Mouse (Mus musculus) embryonic fibroblast, embryonic 13.5 days (primary cell): ENCODE results near the gene Sema5a. TPM values are rescaled to one million over a fixed set of nuclear protein-coding genes. Genes with fewer than 3 reads are reported as not detected.
A peak's percentile ranks its signal among the peaks of the same experiment; 100 is the strongest.
"Not testable (repeated sequence)": the region's sequence is repeated elsewhere in the genome, so short reads cannot be mapped to it uniquely, and the experiment has no call there.

Source experiments
- H3K27ac ChIP-seq: 2 replicates; pipeline ENCODE4 v1.5.1; 2012; ENCODE audit warnings: low read length, control low read depth, inconsistent platforms; ENCODE audit not compliant: insufficient read depth
- H3K4me1 ChIP-seq: 2 replicates; pipeline ENCODE4 v1.6.1; 2011; ENCODE audit warnings: low read length; ENCODE audit not compliant: control insufficient read depth, insufficient read depth
- H3K4me3 ChIP-seq: 2 replicates; pipeline ENCODE4 v1.5.1; 2011; ENCODE audit warnings: mild to moderate bottlenecking, control low read depth, low read length; ENCODE audit not compliant: insufficient read depth
- CTCF ChIP-seq: IDR thresholded peaks from 2 replicates; pipeline ENCODE4 v1.5.1; 2011; ENCODE audit warnings: mild to moderate bottlenecking, control low read depth, low read length, moderate library complexity, borderline replicate concordance; ENCODE audit not compliant: insufficient read depth
- POLR2A ChIP-seq: IDR thresholded peaks from 2 replicates; pipeline ENCODE4 v1.6.1; 2011; ENCODE audit warnings: low read depth, mild to moderate bottlenecking, control low read depth, low read length, moderate library complexity
- polyA plus RNA-seq: library from polyadenylated mRNA; stranded (reverse); fragments of >200 nt; gene quantifications from 2 replicates; pipeline ENCODE4 v1.2.4, GENCODE M21; 2011; ENCODE audit warnings: low read depth; ENCODE audit not compliant: missing spikeins, insufficient read length

The Sema5a gene
- polyA plus RNA-seq, 1 experiment, result 32.5 TPM

DNA sequence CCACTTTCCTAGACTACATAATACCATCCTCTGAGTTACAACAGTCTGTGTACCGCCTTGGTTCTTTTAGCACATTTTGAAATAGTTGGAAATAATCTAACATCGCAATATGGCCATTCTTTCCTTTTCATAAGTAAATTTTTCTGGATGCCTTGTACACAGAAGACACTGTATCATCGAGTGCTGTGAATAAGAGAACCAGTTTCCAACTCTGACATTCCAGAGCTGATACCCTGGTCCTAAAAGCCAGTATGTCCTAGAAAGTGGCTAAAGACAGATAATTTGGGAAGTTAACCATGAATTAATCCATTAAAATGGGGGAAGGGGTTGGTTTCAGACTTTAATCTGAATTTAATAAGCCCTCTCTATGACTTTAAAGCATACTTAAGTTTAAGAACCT is 12.4 kb upstream of the Sema5a start:
- Histone ChIP-seq H3K4me3 (no peak overlapping the region), H3K27ac (peak overlapping the region; percentile 34; the same call in 1 of the 2 replicates), H3K4me1 (peaks cover 3% of the 10 kb centered on the region; the same call in 1 of the 2 replicates)
- TF ChIP-seq POLR2A, result no peak
- TF ChIP-seq CTCF, result no peak

GRCm38 (mm10) chr15:32232666-32233141 is 11.9 kb upstream of the Sema5a start:
- H3K4me3 ChIP-seq, H3K4me1 ChIP-seq, H3K27ac ChIP-seq: not testable (repeated sequence)

DNA sequence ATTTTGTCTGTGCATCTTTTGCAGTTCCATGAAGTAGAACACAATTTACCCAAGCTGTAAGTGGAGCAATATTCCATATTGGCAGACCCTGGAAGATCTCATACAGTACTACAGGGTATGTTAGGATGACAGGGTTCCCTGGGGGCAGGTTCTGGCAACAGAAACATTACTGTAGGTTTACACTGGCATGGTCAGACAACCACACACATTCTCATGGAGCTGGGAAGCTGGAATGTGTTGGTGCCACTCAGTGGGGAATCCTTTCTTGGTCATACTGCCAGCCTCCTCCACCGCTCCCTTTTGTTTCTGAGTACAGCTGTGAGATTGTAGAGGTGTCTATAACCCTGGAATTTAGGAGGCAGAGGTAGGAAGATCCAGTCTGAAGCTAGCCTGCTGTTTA is 11.2 kb upstream of the Sema5a start:
- peaks cover 3% of the 10 kb centered on the region; the same call in 1 of the 2 replicates for H3K4me1 ChIP-seq
- TF ChIP-seq POLR2A, result no peak
- TF ChIP-seq CTCF, result no peak
- H3K27ac ChIP-seq, result no peak overlapping the region
- H3K4me3 ChIP-seq, result no peak overlapping the region

DNA sequence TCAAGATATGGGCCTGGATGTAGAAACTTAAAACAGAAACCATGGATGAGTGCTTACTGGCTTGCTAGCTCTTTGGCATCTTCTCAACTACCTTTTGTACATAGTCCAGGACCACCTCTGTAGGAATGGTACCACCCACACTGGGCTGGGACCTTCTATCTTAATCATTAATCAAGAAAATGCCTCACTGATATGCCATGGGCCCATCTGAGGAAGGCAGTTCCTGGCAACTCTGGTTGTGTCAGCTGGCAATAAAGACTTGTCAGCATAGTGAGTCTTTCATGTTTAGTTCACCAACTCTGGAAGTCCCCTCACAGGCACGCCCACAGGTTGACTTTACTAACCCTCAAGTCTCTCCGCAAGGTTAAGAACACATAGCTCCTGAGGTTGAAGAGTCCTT is 5.5 kb upstream of the Sema5a start:
- H3K4me1 ChIP-seq, result peaks cover 8% of the 10 kb centered on the region
- H3K4me3 ChIP-seq, result no peak overlapping the region
- TF ChIP-seq POLR2A, result no peak
- TF ChIP-seq CTCF, result no peak

GRCm38 (mm10) chr15:32240159-32240558 is 4.5 kb upstream of the Sema5a start:
- H3K27ac ChIP-seq, result no peak overlapping the region
- H3K4me3 ChIP-seq, result no peak overlapping the region
- peaks cover 8% of the 10 kb centered on the region for H3K4me1 ChIP-seq
- TF ChIP-seq CTCF (no peak), POLR2A (no peak)

More for the DNA sequence above, 5.5 kb upstream of the Sema5a start:
- H3K27ac ChIP-seq, result no peak overlapping the region

GRCm38 (mm10) chr15:32241666-32242065 is 2.9 kb upstream of the Sema5a start:
- no peak for TF ChIP-seq CTCF
- TF ChIP-seq POLR2A, result no peak
- H3K4me1 ChIP-seq, result peaks cover 8% of the 10 kb centered on the region
- peak overlapping the region; percentile 95 for H3K27ac ChIP-seq
- no peak overlapping the region for H3K4me3 ChIP-seq

DNA sequence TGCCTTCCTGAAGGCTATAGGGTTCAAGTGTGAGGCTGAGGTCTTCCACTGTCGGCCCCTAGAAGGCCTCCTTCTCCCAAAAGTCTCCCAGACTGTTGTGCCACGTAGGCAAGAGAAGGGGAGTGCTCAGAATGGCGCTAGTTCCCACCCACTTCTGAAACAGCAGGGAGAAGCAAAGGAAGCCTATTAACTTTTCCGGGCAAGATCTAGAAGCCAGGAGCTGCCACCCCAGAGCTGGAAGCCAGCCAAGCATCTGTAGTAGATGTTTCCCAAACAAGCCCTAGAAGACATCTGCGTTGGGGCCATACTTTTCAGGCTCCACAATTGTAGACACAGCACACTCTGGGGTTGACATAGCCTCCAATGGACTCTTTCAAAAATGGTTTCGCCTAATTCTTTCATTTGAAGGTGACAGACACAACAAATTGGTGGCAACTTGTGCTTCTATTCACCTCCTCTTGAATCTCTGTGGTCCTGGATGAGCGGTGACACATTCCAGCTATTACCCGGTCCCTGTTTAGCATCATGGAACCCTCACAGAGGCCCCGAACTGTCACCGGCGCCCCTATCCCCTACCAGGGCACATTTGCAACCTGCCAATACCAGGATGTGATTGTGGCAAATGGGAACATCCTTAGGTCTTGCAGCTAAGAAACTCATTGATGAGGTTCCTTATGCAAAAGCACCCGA is 1.4 kb upstream of the Sema5a start:
- H3K27ac ChIP-seq, result peak overlapping the region; percentile 95
- peaks cover 8% of the 10 kb centered on the region for H3K4me1 ChIP-seq
- peak overlapping the region; percentile 82 for H3K4me3 ChIP-seq
- no peak for TF ChIP-seq CTCF
- TF ChIP-seq POLR2A, result peak; percentile 47

- no peak for TF ChIP-seq CTCF
- no peak for TF ChIP-seq POLR2A
- H3K4me1 ChIP-seq, result peaks cover 8% of the 10 kb centered on the region
- H3K4me3 ChIP-seq, result peak overlapping the region; percentile 82
- peak overlapping the region; percentile 95 for H3K27ac ChIP-seq
Observed at GRCm38 (mm10) chr15:32243824-32244223, 786 bp upstream of the Sema5a start.

- peaks cover 8% of the 10 kb centered on the region for H3K4me1 ChIP-seq
- peak overlapping the region; percentile 56 for H3K4me3 ChIP-seq
- H3K27ac ChIP-seq, result no peak overlapping the region
- no peak for TF ChIP-seq CTCF
- TF ChIP-seq POLR2A, result no peak
Observed at GRCm38 (mm10) chr15:32244956-32245836, 586 bp downstream of the Sema5a start.

GRCm38 (mm10) chr15:32245837-32246670 is 1.4 kb downstream of the Sema5a start:
- H3K27ac ChIP-seq, result no peak overlapping the region
- TF ChIP-seq CTCF (peak; percentile 34; the same call in 1 of the 2 replicates), POLR2A (no peak)
- H3K4me1 ChIP-seq, result peaks cover 7% of the 10 kb centered on the region
- peak overlapping the region; percentile 56 for H3K4me3 ChIP-seq
